Mouse (Mus musculus) T-helper 17 cell (primary cell): ENCODE measurements around the gene Msgn1.

Experiments
- in situ Hi-C, 2 experiments: fragments of 300-600 bp; cut with MboI, MseI; formaldehyde crosslinking; loops; 1 replicate in 1 of 2; 2 replicates in 1 of 2; pipeline ENCODE4 v1.15.1; 2025; ENCODE audit warnings: high pct_unique_total_duplicates in 2 of 2

Msgn1 gene

DNA sequence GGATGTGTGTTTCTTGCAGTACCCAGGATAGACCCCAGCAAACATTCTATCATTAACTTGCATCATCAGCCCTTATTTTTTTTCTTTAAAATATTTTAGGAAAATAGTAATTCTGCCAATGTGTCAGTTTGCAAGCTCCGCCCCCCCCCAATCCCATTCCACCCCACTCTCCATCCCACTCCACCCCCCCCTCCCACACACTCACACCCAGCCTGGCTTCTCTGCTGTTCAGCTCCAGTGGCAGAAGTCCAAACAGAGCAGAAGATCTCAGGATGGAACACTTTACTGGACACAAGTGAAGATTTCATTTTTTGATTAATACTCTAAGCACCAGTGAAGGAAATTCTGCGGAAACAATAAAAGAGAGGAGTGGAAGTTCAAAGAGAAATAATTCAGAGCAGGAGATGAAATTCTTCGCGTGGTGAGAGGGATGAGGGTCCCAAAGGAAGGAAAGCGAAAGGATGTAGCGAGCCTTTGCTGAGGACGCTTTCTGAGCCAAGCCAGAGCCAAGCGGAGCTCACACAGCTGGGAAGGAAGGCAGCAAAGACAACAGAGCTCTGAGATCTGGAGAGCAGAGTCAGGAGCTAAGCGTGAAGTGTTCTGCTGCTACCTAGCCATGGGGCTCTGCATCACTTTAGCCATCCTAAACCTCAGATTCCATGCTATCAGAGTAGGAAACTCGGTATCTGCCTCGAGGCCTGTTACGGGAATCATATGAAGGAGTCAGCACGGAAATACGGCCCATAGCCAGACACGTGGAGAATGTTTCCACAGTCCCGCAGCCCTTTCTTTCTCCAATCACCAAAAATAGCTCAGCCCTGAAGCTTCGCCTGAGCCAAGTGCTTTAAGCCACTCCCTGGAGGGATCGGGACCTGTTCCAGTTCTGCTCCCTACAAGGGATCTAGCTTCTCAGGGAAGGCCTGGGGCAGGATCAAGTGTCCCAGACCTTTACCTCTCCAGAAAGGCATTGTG, 4.8 kb downstream of the Msgn1 start:
- in situ Hi-C loops: loop anchor here (25.0 kb wide), 2 partner anchors 817 to 1733 kb away; partner anchors contain the start of genes Rdh14 (in 2 of the 2) and Mycn (in 1 of the 2)

DNA sequence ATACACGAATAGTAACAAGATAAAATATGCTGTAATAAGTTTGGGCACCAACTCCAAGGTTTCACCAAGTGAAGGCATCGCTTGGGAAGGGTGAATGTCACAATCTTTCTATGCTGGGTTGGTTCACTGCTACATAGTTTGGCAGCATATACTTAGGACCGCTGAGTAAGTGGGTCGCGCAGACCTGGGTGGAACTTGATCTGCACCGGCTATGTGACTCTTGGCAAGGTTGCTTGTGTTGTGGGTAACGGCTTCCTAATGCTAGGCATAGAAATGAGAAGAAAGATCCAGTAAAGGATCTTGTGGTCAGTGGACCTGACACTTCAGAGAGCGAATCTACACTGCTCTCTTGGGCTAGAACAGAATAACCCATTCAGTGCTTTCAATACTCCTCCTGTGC, 6.3 kb downstream of the Msgn1 start:
- in situ Hi-C loops: loop anchor here (25.0 kb wide), 2 partner anchors 815 to 1735 kb away; partner anchors contain the start of genes Rdh14 (in 2 of the 2) and Mycn (in 1 of the 2)

DNA sequence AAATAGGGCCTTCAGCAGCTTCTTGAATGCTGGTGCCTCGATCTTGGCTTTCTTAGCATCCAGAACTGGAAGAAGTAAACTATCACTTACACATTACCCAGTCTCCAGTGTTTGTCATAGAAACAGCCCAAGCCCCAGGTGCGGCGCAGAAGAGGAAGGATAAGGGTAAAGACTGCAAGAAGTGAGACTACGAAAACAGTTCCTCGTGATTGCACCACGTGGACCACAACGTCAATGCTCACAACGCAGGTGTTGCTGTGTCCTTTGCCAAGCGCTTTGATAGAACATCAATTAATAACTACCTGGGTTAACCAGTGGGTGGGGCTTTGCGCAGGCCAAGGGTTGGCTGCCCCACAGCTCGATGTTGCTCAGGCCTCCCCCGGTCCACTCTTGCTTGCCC, 8.1 kb downstream of the Msgn1 start:
- in situ Hi-C loops: loop anchor here (25.0 kb wide), 2 partner anchors 813 to 1737 kb away; partner anchors contain the start of genes Rdh14 (in 2 of the 2) and Mycn (in 1 of the 2)

DNA sequence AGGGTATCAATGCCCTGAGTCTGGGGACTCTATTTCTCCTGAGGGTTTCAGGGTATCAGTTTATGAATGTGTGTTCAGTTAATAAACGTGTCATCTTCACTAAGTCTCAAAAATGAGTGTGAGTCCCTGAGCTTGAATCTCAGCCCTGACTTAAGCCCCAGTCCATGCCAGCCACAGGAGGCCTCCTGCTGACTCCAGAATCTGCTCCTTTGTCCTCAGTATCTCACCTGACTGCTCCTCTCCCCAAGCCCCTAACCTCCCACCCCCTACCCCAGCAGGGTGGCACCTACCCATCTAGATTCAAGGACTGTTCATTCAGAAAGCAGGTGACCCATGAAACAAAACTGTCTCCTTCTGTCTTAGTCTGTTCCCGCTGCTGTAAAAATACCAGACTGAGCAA, 10.2 kb downstream of the Msgn1 start:
- in situ Hi-C loops: loop anchor here (5.0 kb wide), 2 partner anchors 134 to 144 kb away; no protein-coding TSS in a partner anchor

DNA sequence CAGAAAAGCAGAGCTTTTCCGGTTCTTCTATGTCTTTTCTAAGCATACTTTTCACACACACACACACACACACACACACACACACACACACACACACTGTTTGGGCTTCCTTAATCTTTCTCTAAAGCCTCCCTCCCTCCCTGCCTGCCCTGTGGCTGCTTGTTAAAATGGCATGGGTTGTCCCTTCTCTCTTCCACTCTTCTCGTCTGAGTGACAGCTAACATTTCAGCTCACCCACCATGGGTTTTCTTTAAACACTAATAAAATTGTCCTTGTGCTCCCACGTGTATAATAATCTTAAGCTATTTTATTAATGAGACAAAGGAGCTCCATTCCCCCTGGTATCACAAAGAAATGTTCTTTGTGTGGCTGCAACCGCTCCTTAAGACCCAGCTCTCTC, 10.7 kb downstream of the Msgn1 start:
- in situ Hi-C loops: loop anchor here (5.0 kb wide), 2 partner anchors 134 to 144 kb away; no protein-coding TSS in a partner anchor

DNA sequence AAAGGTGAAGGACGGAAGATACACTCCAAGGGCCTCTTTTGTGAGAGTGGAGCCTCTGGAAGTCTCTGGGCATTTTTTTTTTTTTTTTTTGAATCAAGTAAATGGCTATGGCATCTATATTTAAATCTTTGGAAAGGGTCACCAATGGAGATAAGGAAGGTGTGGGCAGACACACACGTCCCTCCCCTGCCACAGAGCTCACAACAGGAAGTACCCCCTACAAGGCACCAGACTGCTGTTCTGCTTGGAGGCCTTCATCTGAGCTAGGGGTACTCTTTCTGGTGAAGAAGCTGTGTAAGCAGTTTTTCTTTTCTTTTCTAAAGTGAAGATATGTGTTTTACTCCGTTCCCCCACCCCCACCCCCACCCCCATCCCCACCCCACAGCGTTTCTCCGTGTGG, 11.9 kb downstream of the Msgn1 start:
- in situ Hi-C loops: loop anchor here (5.0 kb wide), 2 partner anchors 135 to 145 kb away; no protein-coding TSS in a partner anchor

DNA sequence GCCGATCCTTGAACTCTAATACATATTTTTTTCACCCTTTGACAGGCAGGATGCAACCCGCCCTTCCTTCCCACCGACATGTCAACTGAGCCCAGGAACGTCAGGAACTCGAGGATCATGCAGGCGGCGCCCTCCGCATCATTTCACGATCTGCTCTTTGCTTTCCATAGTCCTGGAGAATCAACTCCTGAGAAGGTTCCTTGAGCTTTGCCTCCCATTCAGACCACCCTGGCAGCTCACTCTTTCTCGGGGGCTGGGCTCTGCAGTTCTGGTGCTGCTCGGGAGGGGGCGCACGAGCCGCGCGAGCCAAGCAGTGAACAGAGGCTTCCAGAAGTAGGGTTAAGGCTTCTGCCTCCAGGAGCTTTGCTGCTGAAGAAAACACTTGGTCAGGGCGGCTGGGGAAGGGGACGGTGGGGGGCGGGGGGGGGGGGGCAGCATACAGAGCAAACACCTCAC, 12.6 kb downstream of the Msgn1 start:
- in situ Hi-C loops: loop anchor here (5.0 kb wide), 2 partner anchors 136 to 146 kb away; no protein-coding TSS in a partner anchor

DNA sequence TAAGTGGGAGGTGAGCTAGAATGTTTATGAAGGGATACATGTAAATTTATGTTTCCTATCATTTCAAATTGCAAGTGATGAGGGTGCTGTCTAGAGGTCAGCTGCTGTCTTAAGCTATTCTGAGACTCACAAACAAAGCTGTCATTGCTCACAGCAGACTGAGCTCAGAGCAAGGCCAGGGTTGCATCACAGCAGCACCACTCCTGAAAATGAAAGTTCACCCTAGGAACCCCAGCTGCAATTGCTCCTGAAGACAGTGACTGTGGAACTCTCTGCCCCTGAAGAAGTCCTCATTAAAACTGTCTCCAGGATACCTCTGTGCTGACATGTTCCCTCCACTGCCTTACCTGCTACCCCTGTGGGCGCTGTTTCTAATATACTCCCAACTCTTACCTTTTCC, 13.7 kb downstream of the Msgn1 start:
- in situ Hi-C loops: loop anchor here (5.0 kb wide), 2 partner anchors 137 to 147 kb away; no protein-coding TSS in a partner anchor

DNA sequence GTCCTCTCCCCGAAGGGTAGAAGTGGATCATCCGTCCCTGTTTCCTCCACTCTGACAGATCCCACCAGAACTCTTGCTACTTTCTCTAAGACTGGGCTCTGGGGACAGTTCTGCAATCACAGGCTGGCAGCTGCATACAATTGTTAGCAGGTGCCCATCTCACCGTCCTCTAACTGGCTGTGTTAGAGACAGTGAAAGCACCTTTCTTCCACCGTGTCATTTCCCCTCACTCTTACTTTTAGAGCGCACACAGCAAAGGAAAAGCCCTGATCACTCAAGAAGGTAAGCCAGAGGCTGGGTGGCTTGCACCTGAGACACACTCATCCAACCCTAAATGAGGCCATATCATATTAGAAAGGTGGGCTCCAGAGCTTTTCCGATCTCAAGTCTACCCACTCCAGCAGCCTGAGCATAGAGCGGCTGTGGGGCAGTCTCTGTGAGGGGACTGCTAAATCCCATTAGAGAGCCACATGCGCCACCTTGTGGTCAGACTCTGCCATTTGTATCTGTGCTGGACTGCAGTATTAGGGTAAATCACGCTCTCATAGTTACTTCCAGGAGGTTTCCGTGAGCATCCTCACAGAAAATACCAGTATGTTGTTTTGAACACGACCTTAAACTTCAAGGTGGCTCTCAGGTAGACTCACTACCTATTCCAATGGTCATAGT, 30.2 kb downstream of the Msgn1 start:
- in situ Hi-C loops: loop anchor here in 1 of 2 experiments (10.0 kb wide), 1 partner anchor 656 kb away; no protein-coding TSS in a partner anchor

DNA sequence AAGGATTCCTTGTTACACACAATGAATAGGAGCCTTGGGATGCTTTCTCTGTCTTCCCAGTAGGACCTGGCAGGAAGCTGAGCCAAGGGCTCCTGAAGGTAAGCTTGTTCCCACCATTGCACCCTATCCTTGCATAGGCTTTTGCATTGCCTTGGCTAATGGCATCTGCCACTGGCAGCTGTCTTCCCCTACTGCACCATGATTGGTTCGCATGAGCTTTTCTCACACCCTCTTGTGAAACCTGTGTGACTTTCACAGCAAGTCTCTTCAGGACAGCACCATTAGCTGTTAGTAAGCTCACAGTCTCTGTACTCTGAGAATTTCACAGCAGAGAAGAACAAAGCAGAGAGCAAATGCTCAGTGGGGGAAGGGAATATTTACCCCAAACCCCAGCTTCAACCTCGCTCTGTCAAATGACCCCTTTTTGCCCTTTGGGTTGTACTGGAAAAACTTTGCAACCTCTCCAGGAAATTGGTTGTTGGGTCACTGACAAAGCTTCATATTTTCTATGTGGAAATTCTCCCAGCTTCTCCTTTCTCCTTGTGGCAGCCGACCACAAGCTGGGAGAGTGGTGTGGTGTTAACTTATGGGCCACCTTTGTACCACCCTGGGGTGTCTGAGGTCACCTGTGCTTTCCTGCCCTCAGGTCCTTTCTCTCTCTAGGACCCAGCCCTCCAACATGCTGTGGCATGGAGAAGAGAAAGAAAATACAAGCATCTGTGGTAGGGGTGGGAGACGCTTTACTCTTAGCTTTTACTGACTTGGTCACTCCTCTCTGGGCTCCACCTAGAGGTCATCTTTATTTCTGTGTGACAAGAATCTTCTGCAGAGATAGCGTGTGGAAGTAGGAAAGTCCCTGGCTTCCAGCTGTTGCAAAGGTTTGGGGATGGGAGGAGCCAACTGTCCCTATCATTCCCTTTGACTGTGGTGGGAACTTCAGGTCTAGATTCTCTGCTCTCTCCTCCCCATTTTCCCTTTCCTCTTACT, 31.1 kb downstream of the Msgn1 start:
- in situ Hi-C loops: loop anchor here in 1 of 2 experiments (10.0 kb wide), 1 partner anchor 657 kb away; no protein-coding TSS in a partner anchor

DNA sequence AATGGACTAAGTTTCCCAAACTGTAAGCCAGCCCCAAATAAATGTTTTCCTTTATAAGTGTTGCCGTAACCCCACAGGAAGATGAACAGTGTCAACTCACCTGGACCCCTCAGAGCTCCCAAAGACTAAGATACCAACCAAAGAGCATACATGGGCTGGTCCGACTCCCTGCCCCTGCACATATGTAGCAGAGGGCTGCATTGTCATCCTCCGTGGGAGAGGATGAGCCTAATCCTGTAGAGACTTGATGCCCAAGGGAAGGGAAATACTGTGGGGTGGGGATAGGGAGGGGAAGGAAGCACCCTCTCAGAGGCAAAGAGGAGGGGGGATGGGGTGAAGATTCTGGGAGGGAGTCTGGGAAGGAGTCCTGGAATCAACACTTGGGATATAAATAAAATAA, 50.1 kb downstream of the Msgn1 start:
- in situ Hi-C loops: no loop called here
